Mouse (Mus musculus) ES-Bruce4 (cell line): ENCODE measurements around the gene Bptf. TPM values are rescaled to one million over a fixed set of nuclear protein-coding genes. Genes with fewer than 3 reads are reported as not detected.
"Not testable (repeated sequence)": the region's sequence is repeated elsewhere in the genome, so short reads cannot be mapped to it uniquely, and the experiment has no call there.

Experiments
- H3K27ac ChIP-seq: 2 replicates; pipeline ENCODE4 v1.5.1; 2012; ENCODE audit warnings: low read length, inconsistent platforms; ENCODE audit not compliant: insufficient read depth
- H3K27me3 ChIP-seq: 2 replicates; pipeline ENCODE4 v1.6.1; 2012; ENCODE audit warnings: mild to moderate bottlenecking, low read length, inconsistent platforms; ENCODE audit not compliant: control insufficient read depth, poor library complexity, insufficient read depth, severe bottlenecking
- H3K36me3 ChIP-seq: 2 replicates; pipeline ENCODE4 v1.6.1; 2012; ENCODE audit warnings: inconsistent platforms, mild to moderate bottlenecking, low read length, moderate library complexity; ENCODE audit not compliant: control insufficient read depth, poor library complexity, insufficient read depth, severe bottlenecking
- H3K4me1 ChIP-seq: one replicate; pipeline ENCODE4 v1.8.1; 2011; ENCODE audit warnings: low read length; ENCODE audit not compliant: control insufficient read depth, insufficient read depth
- H3K4me3 ChIP-seq: 2 replicates; pipeline ENCODE4 v1.5.1; 2011; ENCODE audit warnings: low read depth, mild to moderate bottlenecking, low read length
- H3K9ac ChIP-seq: 2 replicates; pipeline ENCODE4 v1.6.1; 2012; ENCODE audit warnings: low read depth, mild to moderate bottlenecking, inconsistent platforms; ENCODE audit not compliant: poor library complexity, severe bottlenecking
- H3K9me3 ChIP-seq: replicated peaks from 2 replicates; pipeline ENCODE4 v1.6.1; 2012; ENCODE audit warnings: mild to moderate bottlenecking, low read length, inconsistent platforms; ENCODE audit not compliant: control insufficient read depth, poor library complexity, insufficient read depth, severe bottlenecking
- CTCF ChIP-seq: IDR thresholded peaks from one replicate; pipeline ENCODE4 v1.8.1; 2011; ENCODE audit warnings: low read depth, low read length
- EP300 ChIP-seq: IDR thresholded peaks from 2 replicates; pipeline ENCODE4 v1.6.1; 2011; ENCODE audit warnings: low read depth, low read length; ENCODE audit not compliant: insufficient read depth
- POLR2A ChIP-seq: IDR thresholded peaks from one replicate; pipeline ENCODE4 v1.8.1; 2011; ENCODE audit warnings: low read length; ENCODE audit not compliant: insufficient read depth
- polyA plus RNA-seq: library from polyadenylated mRNA; stranded (reverse); fragments of >200 nt; gene quantifications from 2 replicates; pipeline ENCODE4 v1.2.4, GENCODE M21; 2011; ENCODE audit warnings: low read depth; ENCODE audit not compliant: missing spikeins, insufficient read depth, insufficient read length

Gene Bptf
- polyA plus RNA-seq, 1 experiment: 101 TPM

DNA sequence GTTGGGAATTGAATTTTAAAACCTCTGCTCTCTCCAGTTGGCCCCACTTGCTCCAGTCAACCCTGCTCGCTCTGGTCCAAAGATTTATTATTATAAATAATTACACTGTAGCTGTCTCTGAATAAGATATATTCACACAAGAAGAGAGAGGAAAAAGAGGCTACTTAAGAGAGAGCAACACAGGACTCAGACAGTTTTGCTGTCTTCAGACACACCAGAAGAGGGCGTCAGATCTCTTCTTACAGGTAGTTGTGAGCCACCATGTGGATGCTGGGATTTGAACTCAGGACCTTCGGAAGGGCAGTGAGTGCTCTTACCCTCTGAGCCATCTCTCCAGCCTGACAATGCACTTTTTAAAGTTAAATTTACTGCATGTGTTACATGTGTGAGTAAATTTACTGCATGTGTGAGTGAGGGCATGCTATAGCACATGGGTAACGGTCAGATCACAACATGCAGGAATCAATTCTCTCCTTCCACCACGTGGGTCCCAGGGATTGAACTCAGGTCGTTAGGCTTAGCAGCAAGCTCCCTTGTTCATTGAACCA is 114.5 kb downstream of the Bptf start:
- Histone ChIP-seq H3K27me3 (no peaks in the 10 kb centered on the region), H3K9me3 (no peaks in the 10 kb centered on the region), H3K4me1 (no peaks in the 10 kb centered on the region), H3K36me3 (no peaks in the 10 kb centered on the region), H3K9ac (no peak overlapping the region), H3K27ac (no peak overlapping the region), H3K4me3 (no peak overlapping the region)
- TF ChIP-seq CTCF (peak; percentile 22), POLR2A (no peak)

GRCm38 (mm10) chr11:107016893-107017292 is 115.0 kb downstream of the Bptf start:
- Histone ChIP-seq H3K27ac (no peak overlapping the region), H3K36me3 (no peaks in the 10 kb centered on the region), H3K9me3 (no peaks in the 10 kb centered on the region), H3K9ac (no peak overlapping the region), H3K27me3 (no peaks in the 10 kb centered on the region), H3K4me3 (no peak overlapping the region), H3K4me1 (no peaks in the 10 kb centered on the region)
- no peak for TF ChIP-seq CTCF
- no peak for TF ChIP-seq POLR2A
- no peak for TF ChIP-seq EP300

DNA sequence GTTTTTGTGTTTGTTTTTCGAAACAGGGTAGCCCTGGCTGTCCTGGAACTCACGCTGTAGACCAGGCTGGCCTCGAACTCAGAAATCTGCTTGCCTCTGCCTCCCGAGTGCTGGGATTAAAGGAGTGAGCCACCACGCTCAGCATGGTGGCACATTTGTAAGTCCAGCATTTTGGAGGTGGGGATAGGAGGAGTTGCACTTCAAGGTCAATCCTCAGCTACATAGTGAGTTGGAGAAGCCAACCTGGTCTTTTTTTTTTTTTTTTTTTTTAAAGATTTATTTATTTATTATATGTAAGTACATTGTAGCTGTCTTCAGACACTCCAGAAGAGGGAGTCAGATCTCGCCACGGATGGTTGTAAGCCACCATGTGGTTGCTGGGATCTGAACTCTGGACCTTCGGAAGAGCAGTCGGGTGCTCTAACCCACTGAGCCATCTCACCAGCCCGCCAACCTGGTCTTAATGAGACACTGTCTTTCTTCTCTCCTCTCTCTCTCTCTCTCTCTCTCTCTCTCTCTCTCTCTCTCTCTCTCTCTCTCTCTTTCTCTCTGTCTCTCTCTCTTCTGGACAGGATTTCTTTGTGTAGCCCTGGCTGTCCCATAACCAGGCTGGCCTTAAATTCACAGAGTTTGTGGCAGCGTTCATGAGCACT is 116.3 kb downstream of the Bptf start:
- not testable (repeated sequence) for H3K4me3 ChIP-seq, H3K9me3 ChIP-seq, H3K9ac ChIP-seq, H3K4me1 ChIP-seq, H3K27me3 ChIP-seq, H3K27ac ChIP-seq, H3K36me3 ChIP-seq

DNA sequence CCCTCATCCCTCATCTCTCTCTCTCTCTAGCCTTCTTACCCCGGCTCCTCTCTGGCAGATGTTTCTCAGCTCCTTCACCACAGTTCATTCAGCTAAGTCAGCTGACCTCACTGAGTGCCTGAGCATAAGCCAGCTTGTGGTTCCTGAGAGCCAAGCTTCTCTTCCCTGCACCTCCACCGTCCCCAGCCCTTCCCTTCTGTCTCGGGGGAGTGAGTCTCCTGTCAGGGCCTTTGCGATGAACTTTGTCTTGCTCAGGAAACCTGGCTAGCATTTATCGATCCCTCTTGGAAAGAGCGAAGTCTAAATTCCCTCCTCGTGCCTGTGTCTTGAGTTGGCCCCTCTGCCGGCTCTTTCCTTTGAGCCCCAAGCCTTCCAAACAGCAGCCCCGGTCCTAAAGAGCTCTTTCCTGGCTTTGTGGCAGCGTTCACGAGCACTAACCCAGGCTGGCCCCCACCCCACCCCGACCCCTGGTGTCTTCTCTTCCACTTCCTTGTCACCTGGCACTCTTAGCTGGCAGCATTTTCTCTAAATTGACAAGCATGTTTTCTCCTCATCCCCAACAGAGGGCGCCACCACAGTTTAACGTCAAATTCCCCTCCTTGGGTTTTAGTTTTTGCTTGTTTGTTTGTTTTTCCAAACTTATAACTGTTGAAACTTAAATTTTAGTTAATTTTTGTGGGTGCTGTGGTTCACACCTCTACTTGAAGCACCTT is 117.2 kb downstream of the Bptf start:
- no peaks in the 10 kb centered on the region for H3K4me1 ChIP-seq
- H3K36me3 ChIP-seq: no peaks in the 10 kb centered on the region
- H3K27me3 ChIP-seq: no peaks in the 10 kb centered on the region
- no peak for TF ChIP-seq POLR2A
- peak; percentile 27 for TF ChIP-seq CTCF
- TF ChIP-seq EP300: no peak
- H3K27ac ChIP-seq: 0 out of 2 replicates have a peak overlapping the region, but pooled peaks have one; percentile 12
- H3K9ac ChIP-seq: 0 out of 2 replicates have a peak overlapping the region, but pooled peaks have one; percentile 9
- H3K4me3 ChIP-seq: peak overlapping the region; percentile 35
- H3K9me3 ChIP-seq: no peaks in the 10 kb centered on the region

DNA sequence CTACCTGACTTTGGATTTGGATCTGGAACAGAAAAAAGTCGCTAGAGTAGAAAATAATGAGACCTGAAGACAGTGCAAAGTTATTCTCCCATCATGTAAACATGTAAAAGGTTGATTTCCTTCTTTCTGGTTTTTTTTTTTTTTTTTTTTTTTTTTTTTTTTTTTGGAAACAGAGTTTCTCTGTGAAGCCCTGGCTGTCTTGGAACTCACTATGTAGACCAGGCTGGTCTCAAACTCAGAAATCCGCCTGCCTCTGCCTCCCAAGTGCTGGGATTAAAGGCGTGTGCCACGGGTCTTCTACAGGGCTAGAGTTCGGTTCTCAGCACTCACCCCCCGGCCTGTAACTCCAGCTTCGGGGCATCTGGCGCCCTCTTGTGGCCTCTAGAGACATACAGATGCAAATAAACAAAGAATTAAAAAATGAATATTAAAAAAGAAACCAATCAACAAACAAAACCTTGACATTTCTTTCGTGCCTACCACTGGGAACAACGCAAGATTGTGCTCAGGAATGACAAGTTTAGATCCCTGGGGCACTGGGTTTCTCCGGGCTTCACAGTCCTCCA is 117.8 kb downstream of the Bptf start:
- no peaks in the 10 kb centered on the region for H3K9me3 ChIP-seq
- no peaks in the 10 kb centered on the region for H3K27me3 ChIP-seq
- H3K4me1 ChIP-seq: no peaks in the 10 kb centered on the region
- no peaks in the 10 kb centered on the region for H3K36me3 ChIP-seq
- H3K27ac ChIP-seq: no peak overlapping the region
- no peak overlapping the region; the same call in 1 of the 2 replicates for H3K4me3 ChIP-seq
- TF ChIP-seq EP300: no peak
- peak; percentile 50 for TF ChIP-seq CTCF
- 0 out of 2 replicates have a peak overlapping the region, but pooled peaks have one; percentile 9 for H3K9ac ChIP-seq

GRCm38 (mm10) chr11:107012324-107013017 is 119.5 kb downstream of the Bptf start:
- H3K9ac ChIP-seq: peak overlapping the region; percentile 87
- H3K9me3 ChIP-seq: no peaks in the 10 kb centered on the region
- no peaks in the 10 kb centered on the region for H3K4me1 ChIP-seq
- H3K27me3 ChIP-seq: no peaks in the 10 kb centered on the region
- TF ChIP-seq POLR2A: no peak
- TF ChIP-seq EP300: peak; percentile 69
- no peaks in the 10 kb centered on the region for H3K36me3 ChIP-seq
- peak overlapping the region; percentile 67 for H3K27ac ChIP-seq
- H3K4me3 ChIP-seq: peak overlapping the region; percentile 78
